Mouse (Mus musculus) thymus, postnatal 0 days (tissue): ENCODE data around the gene Fam171b. TPM values are rescaled to one million over a fixed set of nuclear protein-coding genes. Genes with fewer than 3 reads are reported as not detected.

Experiments
- DNase-seq: peaks from one replicate; pipeline ENCODE4 v3.0.0-alpha.2; 2015; ENCODE audit warnings: low spot score
- polyA plus RNA-seq: library from polyadenylated mRNA; unstranded; fragments of >200 nt; fragmentation: Nextera tagmentation; extraction: Ambion mirVana; gene quantifications from 2 replicates; pipeline ENCODE4 v1.2.1, GENCODE M21; 2015

Gene Fam171b
- polyA plus RNA-seq, 1 experiment from 2014 or later: 0.60 TPM

- peak; percentile 1 for DNase-seq
Observed at GRCm38 (mm10) chr2:83883850-83884420, 71.5 kb downstream of the Fam171b start.

- DNase-seq: no peak
Observed at GRCm38 (mm10) chr2:83893701-83894100, 81.3 kb downstream of the Fam171b start.

GRCm38 (mm10) chr2:83901896-83902540 is 89.6 kb downstream of the Fam171b start:
- DNase-seq: no peak

GRCm38 (mm10) chr2:83929478-83930088 is 117.1 kb downstream of the Fam171b start:
- peak; percentile 15 for DNase-seq

Other genes starting within 250 kb of the Fam171b start
- gene Zc3h15, start 168.2 kb upstream of the Fam171b start, polyA plus RNA-seq: 157 and 158 TPM in 2 replicates
- 43.3 and 54.9 TPM in 2 replicates for gene Itgav, start 88.2 kb upstream of the Fam171b start, polyA plus RNA-seq
- 0.06 TPM in 1 of 2 replicates, not detected in the other for gene Zswim2, start 128.6 kb downstream of the Fam171b start, polyA plus RNA-seq
- not detected in 2 replicates for gene Gm13698, start 143.1 kb downstream of the Fam171b start, polyA plus RNA-seq
- gene Gm13693, start 148.9 kb downstream of the Fam171b start, polyA plus RNA-seq: not detected in 2 replicates
- not detected in 2 replicates for gene Gm13695, start 154.7 kb downstream of the Fam171b start, polyA plus RNA-seq
- not detected in 2 replicates for gene Gm13696, start 160.5 kb downstream of the Fam171b start, polyA plus RNA-seq
- gene Gm13694, start 166.3 kb downstream of the Fam171b start, polyA plus RNA-seq: not detected in 2 replicates
- gene Gm13697, start 172.1 kb downstream of the Fam171b start, polyA plus RNA-seq: not detected in 2 replicates
- gene Gm13691, start 177.9 kb downstream of the Fam171b start, polyA plus RNA-seq: not detected in 2 replicates